Mouse (Mus musculus) stomach, embryonic 14.5 days (tissue): Measurements from ENCODE around the gene Tubgcp6. TPM values are rescaled to one million over a fixed set of nuclear protein-coding genes. Genes with fewer than 3 reads are reported as not detected.

Experiments used
- ATAC-seq: fragments of 200-750 bp; cut with Nextera tagmentation; 2 replicates; pipeline ENCODE4 v1.8.0; 2017; ENCODE audit warnings: low read depth, moderate TSS enrichment; ENCODE audit not compliant: insufficient number of reproducible peaks, insufficient read depth, low FRiP score
- H3K27ac ChIP-seq: fragments of 300-500 bp; sonication (generic); 2 replicates; pipeline ENCODE4 v1.5.1; 2014; ENCODE audit warnings: mild to moderate bottlenecking, low read length, moderate library complexity, mixed read lengths
- H3K27me3 ChIP-seq: fragments of 300-500 bp; sonication (generic); 2 replicates; pipeline ENCODE4 v1.6.1; 2014; ENCODE audit warnings: low read length, control low read depth, mixed read lengths; ENCODE audit not compliant: control insufficient read depth, insufficient read depth
- H3K36me3 ChIP-seq: fragments of 300-500 bp; sonication (generic); 2 replicates; pipeline ENCODE4 v1.6.1; 2014; ENCODE audit warnings: mild to moderate bottlenecking, control low read depth, low read length, moderate library complexity, mixed read lengths; ENCODE audit not compliant: control insufficient read depth, insufficient read depth
- H3K4me1 ChIP-seq: fragments of 300-500 bp; sonication (generic); 2 replicates; pipeline ENCODE4 v1.6.1; 2014; ENCODE audit warnings: low read length, control low read depth, mixed read lengths; ENCODE audit not compliant: control insufficient read depth, insufficient read depth
- H3K4me2 ChIP-seq: fragments of 300-500 bp; sonication (generic); replicated peaks from 2 replicates; pipeline ENCODE4 v1.6.1; 2014; ENCODE audit warnings: low read depth, low read length, control low read depth
- H3K4me3 ChIP-seq: fragments of 300-500 bp; sonication (generic); 2 replicates; pipeline ENCODE4 v1.5.1; 2014; ENCODE audit warnings: low read depth, low read length, control low read depth
- H3K9ac ChIP-seq: fragments of 300-500 bp; sonication (generic); replicated peaks from 2 replicates; pipeline ENCODE4 v1.6.1; 2014; ENCODE audit warnings: low read depth, mild to moderate bottlenecking, control low read depth, low read length, moderate library complexity, mixed read lengths
- H3K9me3 ChIP-seq: fragments of 300-500 bp; sonication (generic); 2 replicates; pipeline ENCODE4 v1.6.1; 2016; ENCODE audit warnings: low read depth, low read length, control low read depth; ENCODE audit not compliant: control insufficient read depth
- WGBS: fragments of 180-500 bp; shearing (Covaris S2); extraction: QIAGEN DNeasy Blood & Tissue Kit; methylation state at CpG from one replicate; pipeline ENCODE4 v1.1.7; 2014; 5-methylcytosine and 5-hydroxymethylcytosine counted together
- polyA plus RNA-seq: library from polyadenylated mRNA; unstranded; fragments of >200 nt; fragmentation: Nextera tagmentation; extraction: Ambion mirVana; gene quantifications from 2 replicates; pipeline ENCODE4 v1.2.1, GENCODE M21; 2014

Gene Tubgcp6
- polyA plus RNA-seq, 1 experiment from 2014 or later: 17.2 TPM

GRCm38 (mm10) chr15:89140048-89140658, 17.2 kb upstream of the Tubgcp6 start:
- H3K9me3 ChIP-seq: no peaks in the 10 kb centered on the region
- ATAC-seq: no peak
- under 1% methylated on average over 52 of the region's 53 CpGs for WGBS
- H3K36me3 ChIP-seq: no peaks in the 10 kb centered on the region
- peaks cover 5% of the 10 kb centered on the region; the same call in 1 of the 2 replicates for H3K4me1 ChIP-seq
- H3K9ac ChIP-seq: peak overlapping the region; percentile 36; the same call in 1 of the 2 replicates
- H3K27ac ChIP-seq: no peak overlapping the region
- H3K27me3 ChIP-seq: peaks cover 8% of the 10 kb centered on the region; the same call in 1 of the 2 replicates
- peak overlapping the region; percentile 87 for H3K4me2 ChIP-seq
- H3K4me3 ChIP-seq: peak overlapping the region; percentile 45

- Histone ChIP-seq H3K27me3 (peaks cover 8% of the 10 kb centered on the region; the same call in 1 of the 2 replicates), H3K9ac (no peak overlapping the region), H3K4me2 (no peak overlapping the region), H3K27ac (no peak overlapping the region), H3K9me3 (no peaks in the 10 kb centered on the region), H3K4me3 (no peak overlapping the region), H3K36me3 (no peaks in the 10 kb centered on the region), H3K4me1 (peaks cover 5% of the 10 kb centered on the region; the same call in 1 of the 2 replicates)
- WGBS: 89% methylated on average over 6 of the region's 6 CpGs
- no peak for ATAC-seq
These were observed 15.6 kb upstream of the Tubgcp6 start for GRCm38 (mm10) chr15:89138531-89138930.

- no peaks in the 10 kb centered on the region for H3K36me3 ChIP-seq
- peaks cover 5% of the 10 kb centered on the region; the same call in 1 of the 2 replicates for H3K4me1 ChIP-seq
- no peaks in the 10 kb centered on the region for H3K9me3 ChIP-seq
- H3K27ac ChIP-seq: no peak overlapping the region
- WGBS: 80% methylated on average over 7 of the region's 7 CpGs
- no peak for ATAC-seq
- peaks cover 8% of the 10 kb centered on the region; the same call in 1 of the 2 replicates for H3K27me3 ChIP-seq
- H3K4me3 ChIP-seq: no peak overlapping the region
- H3K4me2 ChIP-seq: no peak overlapping the region
- H3K9ac ChIP-seq: no peak overlapping the region
These were observed 15.1 kb upstream of the Tubgcp6 start for GRCm38 (mm10) chr15:89138046-89138405.

DNA sequence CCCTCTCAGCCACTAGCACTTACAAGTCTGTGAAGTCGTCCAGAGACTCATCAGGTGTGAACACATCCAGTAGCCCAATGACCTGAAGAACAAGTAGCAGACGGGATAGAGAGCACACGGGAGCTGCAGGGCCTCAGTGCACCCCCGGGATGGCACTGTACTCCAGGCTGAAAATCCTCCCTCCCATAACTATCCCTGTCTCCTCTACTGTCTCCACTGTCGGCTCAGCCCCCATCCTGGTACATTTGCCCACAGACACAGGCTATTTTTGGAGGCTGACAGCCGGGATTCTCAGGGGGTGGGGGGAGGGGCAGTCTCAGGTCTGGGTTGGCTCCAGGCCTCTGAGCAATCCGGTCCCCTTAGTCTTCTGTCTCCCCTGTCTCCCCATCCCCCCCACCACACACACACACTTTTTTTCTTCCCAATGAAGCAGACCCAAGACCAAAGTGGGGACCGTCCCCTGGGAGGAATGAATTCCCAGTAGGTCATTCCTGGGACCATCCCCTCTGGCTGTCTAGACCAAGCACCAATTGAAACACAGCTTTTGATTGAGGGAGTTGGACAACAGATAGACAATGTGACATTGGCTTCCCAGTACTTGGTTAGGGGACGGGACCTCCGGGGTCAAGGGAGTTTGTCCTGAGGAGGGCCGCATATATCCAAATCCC, 14.6 kb upstream of the Tubgcp6 start:
- ATAC-seq: no peak
- Histone ChIP-seq H3K9ac (no peak overlapping the region), H3K36me3 (no peaks in the 10 kb centered on the region), H3K4me1 (peaks cover 5% of the 10 kb centered on the region; the same call in 1 of the 2 replicates), H3K27ac (no peak overlapping the region), H3K4me2 (no peak overlapping the region), H3K4me3 (no peak overlapping the region), H3K9me3 (no peaks in the 10 kb centered on the region), H3K27me3 (peaks cover 8% of the 10 kb centered on the region; the same call in 1 of the 2 replicates)
- WGBS: 69% methylated on average over 11 of the region's 11 CpGs

DNA sequence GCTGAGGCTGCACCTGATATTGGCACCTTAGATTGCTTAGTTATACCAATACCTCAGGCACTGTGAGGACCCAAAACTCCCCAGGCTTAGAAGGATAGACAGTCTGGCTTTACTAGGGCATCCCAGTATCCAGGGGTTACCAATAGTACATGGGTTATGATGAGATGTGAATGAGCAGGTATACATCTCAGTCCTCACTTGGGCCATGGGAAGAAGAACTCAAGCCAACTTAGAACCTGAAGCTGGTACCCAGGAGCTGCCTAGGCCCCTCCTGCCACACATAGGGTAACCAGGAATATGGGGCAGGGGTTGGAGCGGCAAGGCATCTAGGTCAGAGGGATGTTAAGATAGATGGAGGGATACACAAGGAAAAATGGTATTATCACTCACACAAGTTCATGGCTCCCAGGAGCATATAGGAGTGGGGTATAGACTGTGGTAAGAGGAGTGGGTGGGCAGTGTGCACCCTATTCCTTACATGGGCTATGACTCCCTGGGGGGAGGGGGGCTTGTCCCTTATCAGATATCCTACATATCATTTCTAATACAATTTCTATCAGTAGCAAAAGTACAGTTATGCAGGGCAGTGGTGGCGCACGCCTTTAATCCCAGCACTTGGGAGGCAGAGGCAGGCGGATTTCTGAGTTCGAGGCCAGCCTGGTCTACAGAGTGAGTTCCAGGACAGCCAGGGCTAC, 13.7 kb upstream of the Tubgcp6 start:
- H3K36me3 ChIP-seq: no peaks in the 10 kb centered on the region
- H3K27ac ChIP-seq: no peak overlapping the region
- H3K27me3 ChIP-seq: peaks cover 8% of the 10 kb centered on the region; the same call in 1 of the 2 replicates
- H3K4me2 ChIP-seq: no peak overlapping the region
- WGBS: 88% methylated on average over 4 of the region's 5 CpGs
- H3K4me1 ChIP-seq: peaks cover 5% of the 10 kb centered on the region; the same call in 1 of the 2 replicates
- no peaks in the 10 kb centered on the region for H3K9me3 ChIP-seq
- H3K9ac ChIP-seq: no peak overlapping the region
- no peak for ATAC-seq
- H3K4me3 ChIP-seq: no peak overlapping the region

DNA sequence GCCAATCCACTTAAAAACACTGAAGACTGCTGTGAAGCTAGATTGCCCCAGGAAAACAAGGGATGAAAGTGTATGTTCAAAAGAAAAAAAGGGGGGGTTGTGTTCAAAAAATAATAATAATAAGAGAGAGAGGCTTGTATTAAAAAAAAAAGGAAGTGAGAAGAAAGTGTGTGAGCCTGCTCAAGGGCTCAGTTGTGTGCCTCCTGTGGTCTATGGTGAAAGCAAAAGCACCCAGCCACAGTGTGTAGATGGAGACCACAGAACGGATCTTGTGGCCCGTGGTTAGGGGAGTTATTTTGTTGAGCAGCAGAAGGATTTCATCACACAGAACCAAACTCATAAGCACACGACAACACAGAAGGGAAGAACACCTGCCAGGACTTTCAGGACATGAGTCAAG, 8.4 kb upstream of the Tubgcp6 start:
- no peak overlapping the region for H3K9ac ChIP-seq
- WGBS: 87% methylated on average over 3 of the region's 3 CpGs
- H3K36me3 ChIP-seq: no peaks in the 10 kb centered on the region
- H3K4me1 ChIP-seq: peaks cover 7% of the 10 kb centered on the region; the same call in 1 of the 2 replicates
- H3K4me2 ChIP-seq: no peak overlapping the region
- no peak overlapping the region for H3K27ac ChIP-seq
- no peak for ATAC-seq
- H3K4me3 ChIP-seq: no peak overlapping the region
- H3K27me3 ChIP-seq: no peaks in the 10 kb centered on the region
- H3K9me3 ChIP-seq: no peaks in the 10 kb centered on the region

DNA sequence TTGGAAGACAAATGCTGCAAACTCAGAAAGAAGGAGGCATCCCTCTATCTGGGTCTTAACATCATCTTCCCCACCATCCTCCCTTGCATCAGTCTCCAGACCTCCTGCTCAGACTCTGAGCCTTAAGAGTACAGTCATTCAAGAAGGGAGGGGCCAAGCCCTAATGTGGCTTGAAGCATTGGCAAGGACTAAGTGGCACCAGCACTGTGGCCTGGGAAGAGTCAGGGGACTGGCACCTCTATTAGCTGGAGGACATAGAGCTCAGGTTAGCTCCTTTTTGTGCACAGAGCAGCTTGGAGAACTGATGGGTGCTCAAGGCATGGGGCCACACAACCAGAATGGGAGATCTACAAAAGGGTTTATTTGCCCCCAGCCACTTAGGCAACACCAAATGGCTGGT, 7.3 kb upstream of the Tubgcp6 start:
- Histone ChIP-seq H3K36me3 (no peaks in the 10 kb centered on the region), H3K9me3 (no peaks in the 10 kb centered on the region)

More for the DNA sequence above, 7.3 kb upstream of the Tubgcp6 start:
- Histone ChIP-seq H3K4me2 (no peak overlapping the region), H3K9ac (no peak overlapping the region), H3K4me1 (peaks cover 7% of the 10 kb centered on the region; the same call in 1 of the 2 replicates), H3K27me3 (no peaks in the 10 kb centered on the region), H3K4me3 (no peak overlapping the region), H3K27ac (no peak overlapping the region)
- ATAC-seq: no peak
